Mouse (Mus musculus): ENCODE measurements around the gene Vmn1r219. TPM values are rescaled to one million over a fixed set of nuclear protein-coding genes. Genes with fewer than 3 reads are reported as not detected.

Vmn1r219 gene
- polyA plus RNA-seq, 1 experiment from 2014 or later, result not detected

Other genes with a start within 250 kb of the Vmn1r219 start
- not detected in 2 replicates for gene Vmn1r213, start 151.7 kb upstream of the Vmn1r219 start, polyA plus RNA-seq (2015; fragmentation: Nextera tagmentation; extraction: Ambion mirVana)
- not detected in 2 replicates for gene Vmn1r214, start 128.9 kb upstream of the Vmn1r219 start, polyA plus RNA-seq (2015; fragmentation: Nextera tagmentation; extraction: Ambion mirVana)
- gene Vmn1r215, start 91.3 kb upstream of the Vmn1r219 start, polyA plus RNA-seq (2015; fragmentation: Nextera tagmentation; extraction: Ambion mirVana), result not detected in 2 replicates
- gene Vmn1r217, start 41.1 kb upstream of the Vmn1r219 start, polyA plus RNA-seq (2015; fragmentation: Nextera tagmentation; extraction: Ambion mirVana), result not detected in 2 replicates
- gene Vmn1r218, start 26.2 kb upstream of the Vmn1r219 start, polyA plus RNA-seq (2015; fragmentation: Nextera tagmentation; extraction: Ambion mirVana), result not detected in 2 replicates
- not detected in 2 replicates for gene Vmn1r220, start 28.7 kb downstream of the Vmn1r219 start, polyA plus RNA-seq (2015; fragmentation: Nextera tagmentation; extraction: Ambion mirVana)
- gene Vmn1r221, start 54.8 kb downstream of the Vmn1r219 start, polyA plus RNA-seq (2015; fragmentation: Nextera tagmentation; extraction: Ambion mirVana), result not detected in 2 replicates
- not detected in 2 replicates for gene Vmn1r222, start 76.6 kb downstream of the Vmn1r219 start, polyA plus RNA-seq (2015; fragmentation: Nextera tagmentation; extraction: Ambion mirVana)
- gene Vmn1r223, start 87.8 kb downstream of the Vmn1r219 start, polyA plus RNA-seq (2015; fragmentation: Nextera tagmentation; extraction: Ambion mirVana), result not detected in 2 replicates
- 52.2 and 55.1 TPM in 2 replicates for gene Zfp322a, start 209.9 kb downstream of the Vmn1r219 start, polyA plus RNA-seq (2015; fragmentation: Nextera tagmentation; extraction: Ambion mirVana)